Mouse (Mus musculus) midbrain, embryonic 12.5 days (tissue): ENCODE data around the gene 0610037L13Rik. TPM values are rescaled to one million over a fixed set of nuclear protein-coding genes. Genes with fewer than 3 reads are reported as not detected.

Source experiments
- polyA plus RNA-seq: library from polyadenylated mRNA; unstranded; fragments of >200 nt; fragmentation: Nextera tagmentation; extraction: Ambion mirVana; gene quantifications from 2 replicates; pipeline ENCODE4 v1.2.1, GENCODE M21; 2016

Gene 0610037L13Rik
- polyA plus RNA-seq, 1 experiment from 2014 or later = 107 TPM

Other genes with a start within 250 kb of the 0610037L13Rik start
- 41.8 and 49.0 TPM in 2 replicates for gene Dmrtb1, start 205.6 kb upstream of the 0610037L13Rik start, polyA plus RNA-seq
- gene Lrp8, start 87.6 kb upstream of the 0610037L13Rik start, polyA plus RNA-seq = 40.1 and 47.7 TPM in 2 replicates
- 206 and 210 TPM in 2 replicates for gene Magoh, start 10.1 kb upstream of the 0610037L13Rik start, polyA plus RNA-seq
- 28.5 and 31.8 TPM in 2 replicates for gene Cpt2, start 33.8 kb downstream of the 0610037L13Rik start, polyA plus RNA-seq
- not detected in 2 replicates for gene Slc1a7, start 78.5 kb downstream of the 0610037L13Rik start, polyA plus RNA-seq
- gene Podn, start 206.6 kb downstream of the 0610037L13Rik start, polyA plus RNA-seq = 0.20 TPM in 1 of 2 replicates, not detected in the other